Mouse (Mus musculus): ENCODE data around the gene Ints6.
A peak's percentile ranks its signal among the peaks of the same experiment; 100 is the strongest.

The Ints6 gene

DNA sequence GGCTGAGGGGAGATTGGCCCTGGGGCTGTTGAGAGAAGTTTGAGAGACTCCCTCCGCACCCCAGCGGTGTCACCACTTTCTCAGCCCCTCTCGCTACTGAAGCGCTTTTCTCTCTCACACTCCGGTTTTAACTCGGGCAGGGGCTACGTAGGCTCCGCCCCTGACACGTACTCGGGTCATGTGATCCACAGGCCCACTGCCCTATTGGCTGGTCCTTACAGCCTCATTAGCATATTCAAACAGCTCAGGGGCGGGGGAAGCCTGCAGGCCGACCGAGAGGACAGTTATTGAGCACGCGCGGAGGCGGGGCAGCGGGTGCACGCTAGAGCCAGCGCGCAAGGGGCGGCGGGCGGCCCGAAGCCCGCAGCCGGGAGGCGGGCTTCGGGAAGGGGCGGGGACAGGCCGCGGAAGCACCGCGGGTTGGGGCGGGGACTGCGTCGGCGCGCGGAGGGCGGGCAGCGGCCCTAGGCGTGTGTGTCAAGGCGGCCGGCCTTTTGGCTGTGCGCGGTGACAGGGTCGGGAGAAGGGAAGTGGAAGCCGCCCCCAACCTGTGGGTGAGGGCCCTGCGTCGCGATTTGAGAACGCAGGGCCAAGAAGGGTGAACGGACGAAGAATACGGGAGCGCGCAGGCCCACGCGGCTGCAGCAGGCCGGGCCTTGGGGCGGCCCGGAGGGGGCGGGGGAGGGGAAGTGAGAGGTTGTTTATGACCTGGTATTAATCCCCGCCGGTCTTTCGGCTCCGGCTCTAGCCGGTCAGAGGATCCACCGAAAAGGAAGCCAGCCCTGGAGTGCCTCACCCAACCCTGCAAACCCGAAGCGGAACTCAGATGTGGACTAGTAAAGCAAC is at the start of gene Ints6:
TSS of gene Ints6 (minus strand) at position 134 of the 846 bp plus-strand sequence.
- peak; percentile 97 for DNase-seq (ENCODE audit: low read depth, low spot score)

GRCm38 (mm10) chr14:62808661-62809523 is 47.9 kb upstream of the Ints6 start:
- DNase-seq (ENCODE audit: low read depth, low spot score) = no peak

DNA sequence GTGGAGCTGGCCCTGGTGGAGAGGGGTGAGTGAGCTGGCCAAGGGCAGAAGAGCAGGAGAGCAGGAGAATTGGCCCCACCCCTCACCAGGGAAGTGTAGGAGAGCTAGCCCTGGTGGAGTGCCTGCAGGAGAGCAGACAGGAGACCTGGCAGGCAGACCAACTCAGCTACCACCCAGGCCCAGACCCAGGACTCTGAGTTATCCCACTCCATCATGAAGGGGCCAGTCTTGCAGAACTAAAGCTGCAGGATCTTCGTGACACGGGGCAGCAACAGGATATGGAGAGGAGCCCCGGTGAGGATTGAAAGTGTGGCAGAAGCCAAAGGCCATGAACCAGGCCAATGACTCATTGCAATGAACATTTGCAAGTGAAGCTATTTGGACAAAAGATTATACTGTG is 46.0 kb upstream of the Ints6 start:
- DNase-seq (ENCODE audit: low read depth, low spot score) = no peak

DNA sequence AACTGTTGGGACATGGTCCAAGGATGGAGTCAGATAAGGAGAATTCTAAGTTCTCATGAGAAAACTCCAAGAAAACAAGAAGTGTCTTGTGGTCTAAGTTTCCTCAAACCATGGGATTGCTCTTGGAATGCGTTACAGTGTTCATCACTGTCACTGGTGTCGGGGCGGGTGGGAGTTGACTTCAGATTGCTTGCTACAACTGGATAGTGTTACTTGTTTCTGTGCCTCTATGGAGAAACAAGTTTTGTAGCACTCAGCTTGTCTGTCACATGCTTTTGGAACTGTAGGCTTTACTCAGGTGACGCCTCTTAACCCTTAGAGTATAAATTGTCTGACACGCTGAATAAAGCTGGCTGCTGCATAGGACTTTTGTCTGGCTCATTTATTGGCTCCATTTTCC is 42.2 kb upstream of the Ints6 start:
- DNase-seq (ENCODE audit: low read depth, low spot score) = no peak

- DNase-seq (ENCODE audit: low read depth, low spot score) = no peak
Observed at GRCm38 (mm10) chr14:62800791-62801190, 39.8 kb upstream of the Ints6 start.

DNA sequence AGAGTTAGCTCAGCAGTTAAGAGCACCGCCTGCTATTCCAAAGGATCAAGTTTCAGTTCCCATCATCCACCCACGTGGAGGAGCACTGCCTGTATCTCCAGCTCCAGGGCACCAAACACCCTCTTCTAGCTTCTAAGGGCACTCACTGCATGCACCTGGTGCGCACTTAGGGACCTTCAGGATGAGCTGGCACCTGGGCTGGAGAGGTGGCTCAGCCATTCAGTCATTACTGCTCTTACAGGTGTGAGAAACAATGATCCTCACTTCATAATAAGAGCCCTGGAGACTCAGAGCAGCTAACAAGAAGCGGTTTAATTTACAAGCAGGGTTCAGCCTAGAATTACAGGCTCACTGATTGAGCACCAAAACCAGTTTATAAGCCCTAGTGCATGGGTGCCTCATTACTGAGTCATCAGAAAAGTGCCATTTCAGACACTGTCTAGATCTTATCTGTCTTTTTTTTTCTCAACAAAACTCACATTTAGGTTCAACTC is 37.7 kb upstream of the Ints6 start:
- DNase-seq (ENCODE audit: low read depth, low spot score) = peak; percentile 21

- DNase-seq (ENCODE audit: low read depth, low spot score) = no peak
Observed at GRCm38 (mm10) chr14:62795719-62796118, 34.8 kb upstream of the Ints6 start.

- no peak for DNase-seq (ENCODE audit: low read depth, low spot score)
Observed at GRCm38 (mm10) chr14:62789282-62789681, 28.3 kb upstream of the Ints6 start.

GRCm38 (mm10) chr14:62782981-62783380 is 22.0 kb upstream of the Ints6 start:
- no peak for DNase-seq (ENCODE audit: low read depth, low spot score)

- DNase-seq (ENCODE audit: low read depth, low spot score) = no peak
Observed at GRCm38 (mm10) chr14:62780520-62781316, 19.7 kb upstream of the Ints6 start.

GRCm38 (mm10) chr14:62778095-62778494 is 17.1 kb upstream of the Ints6 start:
- DNase-seq (ENCODE audit: low read depth, low spot score) = no peak

- DNase-seq (ENCODE audit: low read depth, low spot score) = no peak
Observed at GRCm38 (mm10) chr14:62775034-62775433, 14.1 kb upstream of the Ints6 start.

DNA sequence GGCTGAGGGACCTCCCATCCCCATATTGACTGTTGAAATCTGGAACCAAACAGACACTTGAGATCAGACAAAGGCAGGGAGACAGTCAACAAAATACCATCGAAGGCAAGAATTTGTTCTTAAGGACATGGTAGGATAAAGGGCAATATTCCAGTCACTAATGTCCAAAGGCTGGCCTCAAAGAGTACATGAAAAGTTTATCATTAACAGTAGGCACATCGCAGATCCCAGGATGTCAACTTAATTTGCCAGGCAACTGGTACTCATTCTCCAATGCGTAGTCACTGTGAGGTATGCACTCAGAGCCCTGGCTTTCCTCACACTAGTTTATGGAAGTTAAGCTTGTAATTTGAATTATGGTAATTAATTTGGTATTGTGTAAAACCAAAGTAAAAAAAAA is 13.3 kb upstream of the Ints6 start:
- DNase-seq (ENCODE audit: low read depth, low spot score) = no peak

- peak; percentile 17 for DNase-seq (ENCODE audit: low read depth, low spot score)
Observed at GRCm38 (mm10) chr14:62773766-62774165, 12.8 kb upstream of the Ints6 start.

DNA sequence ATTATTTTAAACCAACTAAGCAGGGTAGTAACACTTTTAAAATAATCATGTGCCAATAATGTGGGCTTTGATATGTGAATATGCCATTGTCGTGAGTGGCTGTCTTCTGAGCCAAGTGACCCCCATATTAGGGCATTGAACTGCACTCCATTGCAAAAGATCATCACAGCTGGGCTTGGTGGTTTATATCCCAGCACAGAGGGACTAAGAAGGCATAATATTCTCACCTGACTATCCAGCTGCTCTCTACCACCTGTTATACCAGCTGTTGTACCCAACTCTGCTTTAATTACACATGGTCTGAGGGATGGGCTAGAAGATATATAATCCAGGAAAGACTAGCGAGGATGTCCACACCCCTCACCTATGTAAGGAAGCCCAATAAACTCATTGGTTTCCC is 4.4 kb upstream of the Ints6 start:
- no peak for DNase-seq (ENCODE audit: low read depth, low spot score)

DNA sequence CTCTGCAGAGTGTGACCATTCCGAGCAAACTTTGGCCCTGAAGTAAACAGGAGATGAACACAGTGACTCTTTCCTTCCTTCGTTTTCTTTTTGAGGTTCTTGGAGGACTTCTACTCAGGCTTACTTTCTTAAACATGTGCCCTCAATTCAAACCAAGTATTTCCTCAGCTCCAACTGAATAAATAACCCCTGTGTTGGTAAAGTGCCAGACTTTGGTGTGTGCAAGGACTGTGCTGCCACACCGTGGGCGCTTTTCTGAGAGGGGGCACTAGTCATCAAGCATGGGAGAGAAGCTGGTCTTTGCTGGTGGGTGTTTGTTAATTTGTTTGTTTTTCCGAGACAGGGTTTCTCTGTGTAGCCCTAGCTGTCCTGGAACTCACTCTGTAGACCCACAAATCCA is 3.4 kb upstream of the Ints6 start:
- no peak for DNase-seq (ENCODE audit: low read depth, low spot score)

- DNase-seq (ENCODE audit: low read depth, low spot score) = no peak
Observed at GRCm38 (mm10) chr14:62761943-62762342, 974 bp upstream of the Ints6 start.

GRCm38 (mm10) chr14:62760321-62761035 is 491 bp downstream of the Ints6 start:
- peak; percentile 18 for DNase-seq (ENCODE audit: low read depth, low spot score)

- DNase-seq (ENCODE audit: low read depth, low spot score) = peak; percentile 76
Observed at GRCm38 (mm10) chr14:62759771-62760320, 1.1 kb downstream of the Ints6 start.

DNA sequence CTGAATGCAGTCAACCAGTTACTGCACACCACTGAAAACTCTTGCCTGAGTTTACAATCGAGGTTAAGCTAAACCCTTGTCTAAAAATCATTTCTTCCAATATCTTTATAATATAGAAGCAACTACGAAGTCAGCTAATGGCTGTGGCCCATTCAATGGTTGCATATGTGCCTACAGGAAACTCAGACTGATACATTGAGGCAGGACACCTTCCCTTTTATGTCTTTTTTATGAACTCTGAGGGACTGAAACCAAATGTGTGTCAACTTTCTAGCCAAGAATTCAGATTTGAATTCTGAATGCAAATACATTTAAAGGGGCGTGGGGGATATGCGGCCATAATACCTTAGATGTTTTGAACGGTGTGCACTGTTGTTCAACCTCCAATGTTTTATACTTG is 2.3 kb downstream of the Ints6 start:
- DNase-seq (ENCODE audit: low read depth, low spot score) = no peak
